Mouse (Mus musculus) monocyte, adult 5-6 weeks (primary cell): ENCODE data around the gene Ykt6. TPM values are rescaled to one million over a fixed set of nuclear protein-coding genes. Genes with fewer than 3 reads are reported as not detected.
A peak's percentile ranks its signal among the peaks of the same experiment; 100 is the strongest.
"Not testable (repeated sequence)": the region's sequence is repeated elsewhere in the genome, so short reads cannot be mapped to it uniquely, and the experiment has no call there.

Source experiments
- ATAC-seq: fragments of 153-309, 156-312 bp; replicated peaks from 2 replicates; pipeline ENCODE4 v1.8.0; 2017; ENCODE audit warnings: mild to moderate bottlenecking; ENCODE audit not compliant: low TSS enrichment, insufficient number of reproducible peaks, severe bottlenecking, poor library complexity, low FRiP score
- total RNA-seq: library from RNA; stranded (forward); fragments of 200-1000, 200-491, 200-594 nt; gene quantifications from 3 replicates; pipeline ENCODE4 v1.2.3, GENCODE M21; 2017

Gene Ykt6
- total RNA-seq, 1 experiment from 2014 or later, result 57.4 TPM

- ATAC-seq, result no peak
Measured at GRCm38 (mm10) chr11:5980561-5980960, 25.1 kb downstream of the Ykt6 start.

DNA sequence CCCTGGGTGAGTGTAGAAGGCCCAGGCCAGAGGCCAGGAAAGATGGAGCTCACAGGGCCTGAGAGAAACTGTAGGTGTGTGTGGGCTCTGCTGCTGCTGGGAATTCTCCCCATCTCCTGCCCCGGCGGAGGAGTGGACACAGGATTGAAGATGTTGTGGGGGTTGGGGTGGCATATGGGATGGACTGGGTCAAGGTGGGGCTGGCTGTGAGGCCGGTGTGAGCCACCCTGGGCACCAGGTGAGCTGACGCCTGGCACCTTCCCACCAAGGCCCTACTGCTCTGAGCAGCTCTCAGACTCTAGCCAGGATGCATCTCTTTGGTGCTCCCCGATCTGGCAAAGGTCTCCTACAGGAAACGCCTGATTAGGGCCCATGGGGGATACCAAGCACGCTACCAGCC lies 25.8 kb downstream of the Ykt6 start:
- ATAC-seq, result no peak

- no peak for ATAC-seq
Measured at GRCm38 (mm10) chr11:5983629-5984028, 28.1 kb downstream of the Ykt6 start.

DNA sequence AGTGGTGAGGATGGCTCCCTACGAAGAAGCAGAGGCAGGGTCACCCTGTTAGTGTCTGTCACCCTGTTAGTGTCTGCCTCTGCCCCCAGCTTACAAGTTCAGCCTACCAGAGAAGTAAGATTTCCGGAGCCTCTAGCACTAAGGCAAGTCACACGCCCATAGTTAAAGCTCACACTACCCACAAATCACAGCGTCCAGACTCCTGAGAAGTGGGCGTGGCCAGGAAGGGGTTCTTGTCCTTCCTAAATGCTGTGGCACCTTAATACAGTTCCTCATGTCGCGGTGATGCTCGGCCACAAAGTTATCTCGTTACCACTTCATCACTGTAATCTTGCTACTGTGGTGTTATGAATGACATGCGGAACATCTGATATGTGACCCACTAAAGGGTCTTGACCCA lies 32.6 kb downstream of the Ykt6 start:
- ATAC-seq, result no peak

DNA sequence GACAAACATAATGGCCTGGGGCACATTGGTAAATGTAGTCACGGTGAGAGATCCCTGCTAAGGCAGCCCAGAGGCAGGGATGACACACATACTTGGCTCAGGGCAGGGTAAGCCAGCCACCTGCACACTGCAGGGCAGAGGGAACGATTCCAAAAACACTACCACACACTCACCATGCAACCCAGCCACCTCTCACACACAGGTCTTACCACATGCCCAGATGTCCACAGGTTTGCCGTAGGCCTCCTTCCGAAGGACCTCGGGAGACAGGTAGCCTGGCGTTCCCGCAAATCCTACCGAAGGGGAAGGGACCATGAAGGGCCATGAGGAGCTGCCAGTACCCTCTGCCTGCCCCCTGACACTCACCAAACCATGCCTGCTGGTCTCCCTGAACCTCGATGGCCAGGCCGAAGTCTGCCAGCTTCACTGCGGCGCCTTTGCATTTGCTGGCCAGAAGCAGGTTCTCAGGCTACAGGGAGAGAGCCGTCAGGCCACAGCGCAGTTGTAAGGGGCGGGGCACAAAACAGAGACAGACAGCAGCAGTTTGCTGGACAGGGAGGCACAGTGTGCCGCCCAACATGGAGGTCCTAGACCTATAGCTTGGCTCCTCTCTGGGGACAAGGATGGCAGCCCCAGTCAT lies 34.6 kb downstream of the Ykt6 start:
- ATAC-seq, result no peak

DNA sequence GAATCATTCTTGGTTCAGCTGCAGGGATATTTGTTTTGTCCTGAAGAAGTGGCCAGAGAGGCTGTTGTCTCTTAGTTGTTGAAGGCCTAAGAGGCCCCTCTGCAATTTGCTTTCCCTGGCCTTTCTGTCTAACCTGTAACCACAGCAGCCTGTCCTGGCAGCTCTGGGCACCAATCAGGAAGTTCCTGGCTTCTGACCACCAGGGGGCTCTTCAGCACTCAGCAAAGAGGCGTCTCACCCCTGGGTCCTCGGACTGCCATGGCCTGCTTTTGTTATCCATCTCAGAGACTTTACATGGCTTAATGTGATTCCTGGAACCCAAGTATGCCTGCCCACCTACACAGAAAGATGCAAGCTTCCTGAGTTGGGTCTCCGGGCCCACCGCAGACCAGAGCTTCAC lies 35.4 kb downstream of the Ykt6 start:
- ATAC-seq, result no peak; the same call in 1 of the 2 replicates

- ATAC-seq, result no peak
Measured at GRCm38 (mm10) chr11:5994212-5994611, 38.7 kb downstream of the Ykt6 start.

- ATAC-seq, result no peak
Measured at GRCm38 (mm10) chr11:5994880-5995279, 39.4 kb downstream of the Ykt6 start.

- peak; percentile 58 for ATAC-seq
Measured at GRCm38 (mm10) chr11:5995989-5996388, 40.5 kb downstream of the Ykt6 start.

GRCm38 (mm10) chr11:5998472-5998871 lies 43.0 kb downstream of the Ykt6 start:
- no peak for ATAC-seq

DNA sequence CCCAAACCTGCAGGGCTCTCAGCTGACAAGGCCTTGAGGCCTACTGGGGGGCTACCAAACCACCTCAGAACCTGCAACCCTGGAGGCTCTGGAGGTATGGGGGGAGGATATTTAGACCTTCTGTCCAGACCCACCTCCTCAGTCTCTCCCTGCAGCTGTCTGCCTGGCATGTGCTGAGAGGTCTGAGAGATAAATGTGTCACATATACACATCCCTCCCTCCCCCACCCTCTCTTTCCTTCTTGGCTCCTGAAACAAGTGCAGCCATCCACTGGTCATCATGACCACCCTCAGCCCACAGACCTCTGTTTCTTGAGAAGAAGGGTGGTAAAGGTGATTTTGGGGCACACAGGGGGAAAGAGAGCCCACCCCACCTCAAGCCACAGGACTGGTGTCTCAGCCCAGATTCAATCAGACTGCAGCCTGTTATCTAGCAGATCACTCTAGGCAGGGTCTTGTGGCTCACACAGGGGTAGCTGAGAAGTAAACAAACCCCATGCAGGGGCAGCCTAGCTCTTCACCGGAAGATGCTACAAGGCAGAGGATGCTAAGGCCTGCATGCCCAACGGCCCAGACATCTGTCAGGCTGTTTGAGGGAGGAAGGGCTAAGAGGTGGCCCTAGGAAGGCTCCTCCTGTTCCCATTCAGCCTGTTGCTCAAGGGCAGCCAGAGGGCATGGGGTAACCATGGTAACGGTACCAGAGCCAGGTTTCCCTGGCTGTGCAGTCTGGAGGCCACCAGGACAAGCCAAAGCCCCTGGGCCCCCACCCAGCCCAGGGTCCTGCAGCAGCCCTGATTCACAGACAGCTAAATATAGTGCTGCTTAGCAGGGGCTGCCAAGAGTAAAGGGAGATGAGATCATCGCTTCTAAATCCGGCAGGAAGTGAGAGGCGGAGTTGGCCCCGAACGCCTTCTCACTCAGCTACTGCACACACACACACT lies 44.6 kb downstream of the Ykt6 start:
- ATAC-seq, result 0 out of 2 replicates have a peak, but pooled peaks have one; percentile 7

DNA sequence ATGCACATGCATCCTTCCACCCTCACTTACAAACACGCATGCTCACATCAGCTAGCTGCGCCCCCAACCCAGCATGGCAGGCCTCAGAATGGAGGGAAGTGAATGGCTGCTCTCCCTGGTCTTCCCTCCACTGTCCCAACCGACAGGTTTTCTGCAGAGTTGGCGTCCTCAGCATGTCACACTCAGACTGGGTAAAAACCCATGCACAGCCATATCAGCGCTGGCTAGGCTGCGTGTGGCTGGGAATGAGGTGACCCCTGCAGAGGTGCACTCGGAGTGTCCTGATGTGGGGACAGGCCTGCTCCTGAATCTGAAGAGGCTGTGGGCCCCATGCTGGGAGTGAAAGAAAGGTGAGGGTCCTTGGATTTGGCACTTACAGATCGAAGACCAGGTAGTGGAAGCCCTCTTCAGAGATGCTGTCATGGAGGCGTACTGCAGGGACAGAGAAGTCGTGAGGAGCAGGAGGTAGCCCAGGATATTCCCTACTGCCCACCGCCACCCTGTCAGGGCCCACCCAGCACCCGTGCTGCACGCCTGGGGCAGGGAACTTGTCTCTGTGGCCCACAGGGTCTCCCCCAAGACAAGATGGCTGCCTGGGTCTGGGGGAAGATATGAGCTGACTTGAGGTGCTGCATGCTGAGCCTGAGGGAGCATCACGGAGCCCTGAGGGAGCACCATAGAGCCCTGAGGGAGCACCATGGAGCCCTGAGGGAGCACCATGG lies 45.6 kb downstream of the Ykt6 start:
- no peak for ATAC-seq

- ATAC-seq, result no peak
Measured at GRCm38 (mm10) chr11:6001981-6002649, 46.6 kb downstream of the Ykt6 start.

DNA sequence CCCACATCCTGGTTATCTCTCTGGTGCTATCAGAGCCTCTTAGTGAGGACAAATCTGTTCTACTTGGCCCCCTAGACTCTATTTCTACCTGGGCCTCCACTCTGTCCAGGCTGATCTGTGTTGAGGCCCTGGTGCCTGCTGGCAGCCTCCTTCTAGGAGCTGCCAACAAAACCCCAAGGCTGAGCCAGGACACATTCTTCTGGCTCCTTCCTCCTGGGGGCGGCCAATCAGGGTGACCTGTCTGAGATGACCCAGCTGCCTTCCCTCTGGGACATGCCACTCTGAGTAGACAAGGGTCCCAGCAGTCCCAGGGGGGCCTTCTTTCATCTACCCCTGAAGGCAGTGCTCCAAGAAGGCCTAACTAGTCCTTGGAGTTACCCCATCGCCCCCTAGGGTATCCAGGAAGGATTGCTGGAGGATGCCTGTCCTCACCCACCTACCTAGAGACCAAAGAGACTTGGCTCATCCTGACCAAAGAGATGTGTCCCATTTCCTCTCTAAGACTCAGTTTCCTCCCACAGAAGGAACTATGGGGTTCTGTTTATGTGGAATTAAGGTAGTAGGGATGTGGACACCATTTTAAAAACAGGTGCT lies 47.6 kb downstream of the Ykt6 start:
- ATAC-seq, result no peak

DNA sequence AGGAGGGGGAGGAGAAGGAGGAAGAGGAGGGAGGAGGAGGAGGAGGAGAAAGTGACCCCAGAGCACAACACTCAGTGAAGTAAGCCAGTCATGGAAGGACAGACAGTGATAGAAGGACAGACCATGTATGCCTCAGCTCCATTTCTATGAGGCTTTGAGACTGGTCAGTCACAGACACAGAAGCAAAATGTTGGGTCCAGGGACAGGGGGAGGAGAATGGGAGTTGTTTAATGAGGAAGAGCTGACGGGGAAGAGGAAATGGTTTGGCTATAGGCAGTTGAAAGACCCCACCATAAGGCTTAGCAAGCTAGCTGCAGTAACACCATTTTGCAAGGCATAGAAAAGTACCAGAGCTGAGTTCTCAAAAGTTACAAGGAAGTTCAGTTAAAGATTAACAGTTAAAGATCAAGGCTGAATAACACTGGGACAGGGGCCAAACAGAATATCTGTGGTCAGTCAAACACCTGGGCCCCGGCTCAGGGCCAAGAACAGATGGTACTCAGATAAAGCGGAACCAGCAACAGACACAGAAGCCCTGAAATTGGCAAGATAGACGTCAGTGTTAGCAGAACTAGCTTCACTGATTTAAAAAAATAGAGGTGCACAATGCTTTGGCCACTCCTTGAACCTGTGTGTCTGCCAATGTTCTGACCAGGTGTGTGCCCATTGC lies 50.0 kb downstream of the Ykt6 start:
- ATAC-seq, result not testable (repeated sequence)

DNA sequence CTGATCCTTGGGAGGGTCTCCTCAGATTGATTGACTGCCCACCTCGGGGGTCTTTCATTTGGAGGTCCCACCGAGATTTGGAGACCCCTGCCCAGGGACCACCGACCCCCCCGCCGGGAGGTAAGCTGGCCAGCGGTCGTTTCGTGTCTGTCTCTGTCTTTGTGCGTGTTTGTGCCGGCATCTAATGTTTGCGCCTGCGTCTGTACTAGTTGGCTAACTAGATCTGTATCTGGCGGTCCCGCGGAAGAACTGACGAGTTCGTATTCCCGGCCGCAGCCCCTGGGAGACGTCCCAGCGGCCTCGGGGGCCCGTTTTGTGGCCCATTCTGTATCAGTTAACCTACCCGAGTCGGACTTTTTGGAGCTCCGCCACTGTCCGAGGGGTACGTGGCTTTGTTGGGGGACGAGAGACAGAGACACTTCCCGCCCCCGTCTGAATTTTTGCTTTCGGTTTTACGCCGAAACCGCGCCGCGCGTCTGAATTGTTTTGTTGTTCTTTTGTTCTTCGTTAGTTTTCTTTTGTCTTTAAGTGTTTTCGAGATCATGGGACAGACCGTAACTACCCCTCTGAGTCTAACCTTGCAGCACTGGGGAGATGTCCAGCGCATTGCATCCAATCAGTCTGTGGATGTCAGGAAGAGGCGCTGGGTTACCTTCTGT lies 51.0 kb downstream of the Ykt6 start:
- ATAC-seq, result not testable (repeated sequence)

DNA sequence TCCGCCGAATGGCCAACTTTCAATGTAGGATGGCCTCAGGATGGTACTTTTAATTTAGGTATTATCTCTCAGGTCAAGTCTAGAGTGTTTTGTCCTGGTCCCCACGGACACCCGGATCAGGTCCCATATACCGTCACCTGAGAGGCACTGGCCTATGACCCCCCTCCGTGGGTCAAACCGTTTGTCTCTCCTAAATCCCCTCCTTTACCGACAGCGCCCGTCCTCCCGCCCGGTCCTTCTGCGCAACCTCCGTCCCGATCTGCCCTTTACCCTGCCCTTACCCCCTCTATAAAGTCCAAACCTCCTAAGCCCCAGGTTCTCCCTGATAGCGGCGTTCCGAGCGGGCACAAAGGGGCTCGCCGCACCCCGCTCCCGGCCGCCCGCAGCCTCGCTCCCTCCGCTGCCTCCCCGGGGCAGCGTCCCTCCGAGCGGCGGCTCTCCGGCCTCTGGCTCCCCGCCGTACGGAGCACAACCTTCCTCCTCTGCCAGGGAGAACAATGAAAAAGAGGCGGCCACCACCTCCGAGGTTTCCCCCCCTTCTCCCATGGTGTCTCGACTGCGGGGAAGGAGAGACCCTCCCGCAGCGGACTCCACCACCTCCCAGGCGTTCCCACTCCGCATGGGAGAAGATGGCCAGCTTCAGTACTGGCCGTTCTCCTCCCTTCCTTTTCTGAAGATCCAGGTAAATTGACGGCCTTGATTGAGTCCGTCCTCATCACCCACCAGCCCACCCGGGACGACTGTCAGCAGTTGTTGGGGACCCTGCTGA lies 51.7 kb downstream of the Ykt6 start:
- not testable (repeated sequence) for ATAC-seq
